Mouse (Mus musculus) forebrain, embryonic 10.5 days (tissue): ENCODE measurements around the gene G430095P16Rik. TPM values are rescaled to one million over a fixed set of nuclear protein-coding genes. Genes with fewer than 3 reads are reported as not detected.
A peak's percentile ranks its signal among the peaks of the same experiment; 100 is the strongest.

ENCODE experiments used
- DNase-seq: peaks from one replicate; pipeline ENCODE4 v3.0.0-alpha.2; 2017; ENCODE audit warnings: low spot score; ENCODE audit errors: extremely low spot score
- H3K27ac ChIP-seq: fragments of 300-500 bp; sonication (generic); 2 replicates; pipeline ENCODE4 v1.5.1; 2016; ENCODE audit warnings: mild to moderate bottlenecking
- H3K27me3 ChIP-seq: fragments of 300-500 bp; sonication (generic); 2 replicates; pipeline ENCODE4 v1.6.1; 2016; ENCODE audit warnings: mild to moderate bottlenecking; ENCODE audit not compliant: poor library complexity, severe bottlenecking
- H3K36me3 ChIP-seq: fragments of 300-500 bp; sonication (generic); replicated peaks from 2 replicates; pipeline ENCODE4 v1.6.1; 2016; ENCODE audit warnings: mild to moderate bottlenecking, moderate library complexity
- H3K4me1 ChIP-seq: fragments of 300-500 bp; sonication (generic); 2 replicates; pipeline ENCODE4 v1.6.1; 2016
- H3K4me3 ChIP-seq: fragments of 300-500 bp; sonication (generic); 2 replicates; pipeline ENCODE4 v1.5.1; 2016; ENCODE audit warnings: mild to moderate bottlenecking, moderate library complexity
- H3K9me3 ChIP-seq: fragments of 300-500 bp; sonication (generic); 2 replicates; pipeline ENCODE4 v1.6.1; 2016; ENCODE audit warnings: mild to moderate bottlenecking, moderate library complexity
- WGBS: fragments of 180-500 bp; shearing (Covaris S2); methylation state at CpG from one replicate; pipeline ENCODE4 v1.1.7; 2016; 5-methylcytosine and 5-hydroxymethylcytosine counted together
- polyA plus RNA-seq: library from polyadenylated mRNA; unstranded; fragments of >200 nt; fragmentation: Nextera tagmentation; extraction: Ambion mirVana; gene quantifications from 2 replicates; pipeline ENCODE4 v1.2.1, GENCODE M21; 2016

The G430095P16Rik gene
- polyA plus RNA-seq, result 1.3 and 2.1 TPM in 2 replicates

GRCm38 (mm10) chr8:84722850-84723570, at the start of gene G430095P16Rik:
TSS of gene G430095P16Rik (plus strand) at chr8:84723007.
- H3K27ac ChIP-seq, result peak within 1 kb of the TSS; percentile 86
- peak within 1 kb of the TSS; percentile 27 for H3K4me3 ChIP-seq
- H3K9me3 ChIP-seq, result no peaks in the 10 kb centered on the region
- DNase-seq, result no peak
- H3K27me3 ChIP-seq, result peaks cover 100% of the 10 kb centered on the region
- H3K36me3 ChIP-seq, result no peaks in the 10 kb centered on the region; the same call in 1 of the 2 replicates
- H3K4me1 ChIP-seq, result peaks cover 52% of the 10 kb centered on the region
- 22% methylated on average over 10 of the region's 10 CpGs for WGBS

- Histone ChIP-seq H3K27ac (no peak overlapping the region), H3K27me3 (no peaks in the 10 kb centered on the region), H3K36me3 (peaks cover 92% of the 10 kb centered on the region), H3K9me3 (no peaks in the 10 kb centered on the region), H3K4me1 (no peaks in the 10 kb centered on the region), H3K4me3 (no peak overlapping the region)
- DNase-seq, result no peak
- WGBS, result 88% methylated on average over 5 of the region's 5 CpGs
Observed at GRCm38 (mm10) chr8:84677305-84677704, 45.5 kb upstream of the G430095P16Rik start.

- WGBS, result 95% methylated on average over 2 of the region's 2 CpGs
- Histone ChIP-seq H3K27me3 (no peaks in the 10 kb centered on the region), H3K4me3 (no peak overlapping the region), H3K9me3 (no peaks in the 10 kb centered on the region), H3K27ac (no peak overlapping the region), H3K36me3 (peaks cover 86% of the 10 kb centered on the region), H3K4me1 (peaks cover 25% of the 10 kb centered on the region)
- DNase-seq, result no peak
Observed at GRCm38 (mm10) chr8:84681476-84681875, 41.3 kb upstream of the G430095P16Rik start.

GRCm38 (mm10) chr8:84682257-84682656, 40.5 kb upstream of the G430095P16Rik start:
- no peak overlapping the region for H3K4me3 ChIP-seq
- peaks cover 31% of the 10 kb centered on the region for H3K4me1 ChIP-seq
- H3K27ac ChIP-seq, result no peak overlapping the region
- no peaks in the 10 kb centered on the region for H3K9me3 ChIP-seq
- H3K27me3 ChIP-seq, result no peaks in the 10 kb centered on the region
- H3K36me3 ChIP-seq, result peaks cover 79% of the 10 kb centered on the region
- DNase-seq, result no peak
- WGBS, result 91% methylated on average over 2 of the region's 2 CpGs

GRCm38 (mm10) chr8:84684537-84684936, 38.3 kb upstream of the G430095P16Rik start:
- Histone ChIP-seq H3K9me3 (no peaks in the 10 kb centered on the region), H3K27me3 (no peaks in the 10 kb centered on the region), H3K4me3 (peak overlapping the region; percentile 99; the same call in 1 of the 2 replicates), H3K27ac (no peak overlapping the region), H3K4me1 (peaks cover 45% of the 10 kb centered on the region), H3K36me3 (peaks cover 62% of the 10 kb centered on the region)
- 76% methylated on average over 3 of the region's 3 CpGs for WGBS
- no peak for DNase-seq

GRCm38 (mm10) chr8:84686191-84687002, 36.4 kb upstream of the G430095P16Rik start, which contains the start of gene Trmt1:
TSS of gene Trmt1 (plus strand) at chr8:84686307.
- no peaks in the 10 kb centered on the region for H3K9me3 ChIP-seq
- H3K27me3 ChIP-seq, result no peaks in the 10 kb centered on the region
- peak within 1 kb of the TSS; percentile 99 for H3K4me3 ChIP-seq
- H3K36me3 ChIP-seq, result peaks cover 52% of the 10 kb centered on the region
- no peak for DNase-seq
- WGBS, result 9% methylated on average over 20 of the region's 20 CpGs
- H3K27ac ChIP-seq, result peak within 1 kb of the TSS; percentile 100
- H3K4me1 ChIP-seq, result peaks cover 58% of the 10 kb centered on the region

- WGBS, result under 1% methylated on average over 62 of the region's 62 CpGs
- Histone ChIP-seq H3K4me1 (peaks cover 58% of the 10 kb centered on the region), H3K27me3 (no peaks in the 10 kb centered on the region)
Observed at GRCm38 (mm10) chr8:84687003-84687704, 35.7 kb upstream of the G430095P16Rik start.

GRCm38 (mm10) chr8:84687705-84688100, 35.1 kb upstream of the G430095P16Rik start, which contains the start of gene Nacc1:
TSS of gene Nacc1 (minus strand) at chr8:84687862.
- H3K27me3 ChIP-seq, result no peaks in the 10 kb centered on the region
- H3K9me3 ChIP-seq, result no peaks in the 10 kb centered on the region
- peak; percentile 86 for DNase-seq
- H3K36me3 ChIP-seq, result peaks cover 51% of the 10 kb centered on the region
- H3K4me1 ChIP-seq, result peaks cover 58% of the 10 kb centered on the region
- WGBS, result under 1% methylated on average over 37 of the region's 37 CpGs
- peak within 1 kb of the TSS; percentile 100 for H3K27ac ChIP-seq
- peak within 1 kb of the TSS; percentile 99 for H3K4me3 ChIP-seq

More at GRCm38 (mm10) chr8:84687003-84687704, 35.7 kb upstream of the G430095P16Rik start:
- peak overlapping the region; percentile 100 for H3K27ac ChIP-seq
- no peaks in the 10 kb centered on the region for H3K9me3 ChIP-seq
- peak; percentile 68 for DNase-seq
- H3K36me3 ChIP-seq, result peaks cover 51% of the 10 kb centered on the region
- peak overlapping the region; percentile 99 for H3K4me3 ChIP-seq

- no peaks in the 10 kb centered on the region for H3K9me3 ChIP-seq
- H3K36me3 ChIP-seq, result peaks cover 51% of the 10 kb centered on the region
- under 1% methylated on average over 47 of the region's 47 CpGs for WGBS
- peaks cover 52% of the 10 kb centered on the region for H3K4me1 ChIP-seq
- DNase-seq, result peak; percentile 89
- H3K4me3 ChIP-seq, result peak overlapping the region; percentile 99
- peak overlapping the region; percentile 86 for H3K27ac ChIP-seq
- no peaks in the 10 kb centered on the region for H3K27me3 ChIP-seq
Observed at GRCm38 (mm10) chr8:84689091-84689915, 33.5 kb upstream of the G430095P16Rik start.

- H3K27ac ChIP-seq, result no peak overlapping the region
- WGBS, result 74% methylated on average over 4 of the region's 4 CpGs
- no peak for DNase-seq
- no peak overlapping the region for H3K4me3 ChIP-seq
- no peaks in the 10 kb centered on the region for H3K27me3 ChIP-seq
- peaks cover 21% of the 10 kb centered on the region for H3K4me1 ChIP-seq
- peaks cover 75% of the 10 kb centered on the region for H3K36me3 ChIP-seq
- no peaks in the 10 kb centered on the region for H3K9me3 ChIP-seq
Observed at GRCm38 (mm10) chr8:84693332-84693731, 29.5 kb upstream of the G430095P16Rik start.

- WGBS, result 90% methylated on average over 6 of the region's 6 CpGs
Observed at GRCm38 (mm10) chr8:84695140-84695539, 27.7 kb upstream of the G430095P16Rik start.

More at GRCm38 (mm10) chr8:84695140-84695539, 27.7 kb upstream of the G430095P16Rik start:
- DNase-seq, result no peak
- no peak overlapping the region for H3K27ac ChIP-seq
- no peaks in the 10 kb centered on the region for H3K9me3 ChIP-seq
- peaks cover 10% of the 10 kb centered on the region for H3K27me3 ChIP-seq
- no peak overlapping the region for H3K4me3 ChIP-seq
- H3K36me3 ChIP-seq, result peaks cover 93% of the 10 kb centered on the region
- H3K4me1 ChIP-seq, result peaks cover 11% of the 10 kb centered on the region
